Mouse (Mus musculus): ENCODE measurements at regions not wholly inside any gene's neighbourhood (a gene's known extent, or its start where the extent isn't known, plus 50 kb on each side); places are given as distances from the start of the nearest gene placed in this dataset.

DNA sequence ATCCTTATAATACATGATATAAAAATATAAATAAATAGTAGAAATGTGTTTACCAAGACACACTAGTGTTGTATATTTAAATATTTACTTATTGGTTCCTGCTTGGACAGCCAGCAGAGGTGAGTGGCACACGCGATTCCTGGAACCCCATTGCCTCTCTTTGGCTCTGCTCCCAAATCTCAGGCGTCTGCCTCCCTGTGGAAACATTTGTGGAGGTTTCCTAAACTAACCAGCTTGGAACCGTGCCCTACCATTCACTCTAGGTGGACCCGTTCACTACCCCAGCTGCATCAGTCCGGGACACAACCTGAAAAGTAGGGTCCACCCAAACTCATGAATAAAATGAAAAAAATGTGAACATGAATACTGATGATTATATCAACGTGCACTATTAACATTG lies 404.0 kb upstream of the Defb41 start:
- in situ Hi-C loops (cut with MboI, MseI): no loop called here

DNA sequence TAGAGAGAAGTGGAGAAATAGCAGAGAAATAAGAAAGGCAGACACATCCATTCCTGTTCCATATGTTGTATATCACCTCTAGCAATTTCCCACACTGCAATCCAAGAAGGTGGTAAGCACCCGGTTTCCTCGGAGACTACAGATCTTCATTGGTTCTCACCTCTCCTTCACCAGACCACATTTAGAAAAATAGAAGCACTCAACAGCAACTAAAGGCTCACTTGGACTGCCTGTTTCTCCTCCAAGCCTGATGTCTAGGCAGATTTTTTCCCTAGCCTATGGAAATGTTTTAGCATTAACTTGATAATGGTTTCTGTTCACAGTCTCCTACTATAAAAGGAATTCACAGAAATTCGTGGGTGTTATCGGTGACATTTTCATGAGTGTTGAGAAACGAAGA lies 403.3 kb upstream of the Defb41 start:
- in situ Hi-C loops (cut with MboI, MseI): no loop called here

DNA sequence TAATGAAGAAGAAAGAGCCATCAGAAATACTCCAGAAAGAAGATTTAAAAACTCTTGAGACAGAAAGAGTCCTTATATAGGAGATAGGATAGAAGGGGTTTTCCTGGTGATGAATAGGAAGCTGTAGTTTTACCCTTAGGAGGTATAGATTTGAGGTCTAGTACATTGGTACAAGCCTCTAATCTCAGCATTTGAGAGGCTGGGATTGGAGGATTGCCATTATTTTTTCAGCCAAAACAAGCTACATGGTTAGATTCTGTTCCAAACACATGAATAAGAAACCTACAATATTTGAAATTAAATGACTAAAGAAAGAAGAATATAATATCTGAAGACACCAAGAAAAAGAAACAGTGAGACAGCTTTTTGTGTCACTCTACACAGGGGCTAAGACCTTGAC lies 375.9 kb upstream of the Defb41 start:
- in situ Hi-C loops (cut with MboI, MseI): no loop called here

DNA sequence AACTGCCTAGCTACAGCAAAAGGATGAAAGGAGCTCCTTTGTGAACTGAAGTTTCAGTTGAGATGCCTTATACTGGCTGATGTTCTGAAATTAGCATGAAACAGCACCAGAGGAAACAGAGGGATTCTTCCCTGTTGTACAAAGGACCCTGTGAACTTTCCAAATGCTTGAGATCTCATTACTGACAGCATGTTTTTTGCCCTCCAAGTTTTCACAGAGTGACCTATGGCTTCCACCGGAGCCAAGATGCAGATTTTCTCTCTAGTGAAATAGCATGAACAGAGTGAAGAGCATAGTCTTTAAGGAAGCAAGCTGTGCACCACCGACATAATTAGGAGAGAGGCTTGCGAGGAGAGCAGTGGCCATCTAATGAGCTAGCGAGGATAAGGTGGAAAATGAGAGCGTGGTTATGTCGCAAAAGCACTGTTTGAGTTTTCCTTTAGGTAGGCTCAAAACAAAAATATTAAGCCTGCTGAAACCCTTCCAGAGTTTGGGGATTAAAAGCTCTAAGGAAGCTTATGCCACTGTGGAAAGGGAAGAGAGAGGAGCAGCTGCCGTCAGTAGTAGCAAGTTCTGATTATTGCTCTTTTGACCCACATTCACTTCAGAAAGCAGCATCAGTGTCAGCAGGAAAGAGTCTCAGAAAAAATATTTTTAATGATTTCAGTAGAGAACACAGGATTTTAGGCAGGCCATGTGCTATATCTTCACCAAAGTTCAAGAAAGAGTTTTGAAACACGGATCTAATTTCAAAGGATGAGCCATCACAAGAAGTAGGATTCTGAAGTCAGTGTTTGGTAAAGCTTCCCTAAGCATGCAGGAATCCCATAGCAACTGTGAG lies 374.7 kb upstream of the Defb41 start:
- in situ Hi-C loops (cut with MboI, MseI): no loop called here

DNA sequence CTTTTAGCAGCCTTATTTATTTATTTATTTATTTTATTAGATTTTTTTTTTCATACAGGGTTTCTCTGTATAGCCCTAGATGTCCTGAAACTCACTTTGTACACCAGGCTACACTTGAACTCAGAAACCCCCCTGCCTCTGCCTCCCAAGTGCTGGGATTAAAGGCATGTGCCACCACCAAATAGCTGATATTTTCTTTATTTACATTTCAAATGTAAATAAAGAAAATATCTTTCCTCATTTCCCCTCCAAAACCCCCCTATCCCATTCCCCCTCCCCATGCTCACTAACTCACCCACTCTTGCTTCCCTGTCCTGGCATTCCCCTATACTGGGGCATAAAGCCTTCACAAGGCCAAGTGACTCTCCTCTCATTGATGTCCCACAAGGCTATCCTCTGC lies 372.4 kb upstream of the Defb41 start:
- in situ Hi-C loops (cut with MboI, MseI): no loop called here

DNA sequence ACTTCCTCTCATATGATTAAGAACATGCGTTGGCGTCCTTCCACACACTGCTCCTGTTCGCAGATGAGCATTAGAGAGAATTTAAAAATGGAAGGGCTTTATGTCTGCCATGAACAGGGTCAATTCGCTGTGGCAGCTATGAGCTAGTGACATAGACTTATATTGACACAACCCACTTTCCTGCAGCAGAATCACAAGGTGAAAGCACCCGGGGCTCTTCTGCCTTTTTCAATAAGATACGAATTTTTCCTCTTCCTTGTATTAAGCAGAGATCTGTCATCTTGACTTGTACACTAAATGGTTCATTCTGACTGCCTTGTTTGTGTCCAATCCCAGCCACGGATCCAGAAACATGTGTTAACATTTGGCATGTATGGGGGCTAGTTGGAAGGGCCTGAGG lies 345.3 kb upstream of the Defb41 start:
- in situ Hi-C loops (cut with MboI, MseI): no loop called here

DNA sequence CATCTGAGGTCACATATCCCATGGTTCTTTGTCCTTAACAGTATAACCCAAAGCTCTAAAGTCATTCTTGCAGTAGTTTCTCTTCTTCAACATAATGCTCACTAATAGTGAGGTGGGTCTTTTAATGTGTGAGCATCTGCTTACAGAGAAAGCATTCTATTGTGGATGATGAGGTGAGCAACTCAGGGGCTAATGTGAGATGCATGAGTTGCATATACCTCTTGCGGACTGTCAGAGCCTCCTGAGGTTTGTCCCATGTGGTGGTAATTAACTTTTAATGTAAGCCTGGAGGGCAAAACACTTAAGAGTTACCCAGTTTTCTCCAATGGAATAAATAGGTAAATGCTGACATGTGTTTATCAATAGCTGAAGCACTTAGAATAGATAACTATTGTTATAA lies 334.9 kb upstream of the Defb41 start:
- in situ Hi-C loops (cut with MboI, MseI): loop anchor here (10.0 kb wide), 1 partner anchor 265 kb away; no protein-coding TSS in a partner anchor

DNA sequence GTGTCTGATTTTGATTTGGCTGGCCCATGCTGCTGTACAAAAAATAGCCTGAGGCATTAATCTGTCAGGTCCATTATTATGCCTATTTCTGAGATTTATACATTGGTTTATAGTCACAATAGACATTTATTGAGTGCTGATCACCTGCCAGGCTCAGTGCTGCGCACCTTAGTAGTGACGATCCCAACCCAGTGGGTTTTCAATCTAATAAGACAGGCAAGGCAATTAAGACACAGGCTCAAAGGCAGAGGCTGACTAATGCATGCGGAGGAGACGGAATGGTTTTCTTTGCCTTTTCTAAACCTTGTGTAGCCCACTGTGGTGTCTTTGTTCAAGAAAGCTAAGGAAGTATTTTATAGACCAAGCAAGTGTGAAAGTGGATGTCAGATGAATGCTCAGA lies 334.0 kb upstream of the Defb41 start:
- in situ Hi-C loops (cut with MboI, MseI): loop anchor here (10.0 kb wide), 1 partner anchor 264 kb away; no protein-coding TSS in a partner anchor

DNA sequence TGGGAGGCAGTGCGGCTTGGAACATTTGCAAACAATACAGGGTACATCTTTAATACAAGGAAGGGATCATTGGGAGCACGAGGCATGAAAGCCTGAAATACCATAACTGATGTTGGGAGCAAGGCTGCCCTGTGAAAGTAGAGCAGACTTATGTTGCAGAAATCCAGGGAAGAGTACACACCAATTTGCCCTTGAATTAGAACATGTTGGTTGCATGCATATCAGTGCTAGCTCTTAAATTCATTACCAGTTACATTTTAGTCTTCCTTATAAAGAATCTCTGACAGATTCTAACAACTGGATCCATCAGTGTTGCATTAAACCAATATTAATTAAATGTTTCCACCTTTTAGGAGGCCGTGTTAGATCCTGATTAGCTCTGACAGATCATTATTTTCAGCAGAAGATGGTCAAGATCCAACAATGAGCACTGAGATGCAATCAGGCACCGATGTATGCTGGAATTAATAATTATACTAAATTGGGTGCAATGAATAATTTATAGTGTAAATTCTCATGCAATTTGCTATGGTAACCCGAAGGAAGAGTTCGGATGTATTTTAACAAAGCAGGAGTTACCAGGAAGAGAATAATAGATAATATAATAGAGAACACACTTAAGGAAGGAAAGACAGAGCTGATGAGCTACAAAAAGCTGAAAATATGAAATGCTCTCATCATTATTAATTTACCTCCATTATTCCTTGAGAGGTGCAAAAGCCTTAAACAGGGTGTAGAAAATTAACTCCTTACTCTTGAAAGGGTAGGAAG lies 318.6 kb upstream of the Defb41 start:
- in situ Hi-C loops (cut with MboI, MseI): no loop called here

DNA sequence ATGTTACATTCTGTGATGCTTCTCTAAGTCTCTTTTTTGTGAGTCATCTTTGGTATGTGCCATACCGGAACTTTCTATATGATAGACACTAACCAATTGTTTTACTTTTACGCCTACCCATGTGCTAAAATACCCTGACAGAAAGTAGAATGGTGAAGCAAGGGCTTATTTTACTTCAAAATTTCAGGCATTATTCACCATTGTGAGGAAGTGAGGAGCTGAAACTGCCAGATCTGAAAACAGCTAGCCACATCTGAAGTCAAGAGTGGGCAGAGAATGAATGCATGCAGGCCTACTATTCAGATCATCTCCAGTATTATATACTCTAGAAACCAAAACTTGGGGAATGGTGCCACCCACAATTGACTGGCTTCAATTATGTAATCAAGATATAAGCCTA lies 313.7 kb upstream of the Defb41 start:
- in situ Hi-C loops (cut with MboI, MseI): no loop called here

DNA sequence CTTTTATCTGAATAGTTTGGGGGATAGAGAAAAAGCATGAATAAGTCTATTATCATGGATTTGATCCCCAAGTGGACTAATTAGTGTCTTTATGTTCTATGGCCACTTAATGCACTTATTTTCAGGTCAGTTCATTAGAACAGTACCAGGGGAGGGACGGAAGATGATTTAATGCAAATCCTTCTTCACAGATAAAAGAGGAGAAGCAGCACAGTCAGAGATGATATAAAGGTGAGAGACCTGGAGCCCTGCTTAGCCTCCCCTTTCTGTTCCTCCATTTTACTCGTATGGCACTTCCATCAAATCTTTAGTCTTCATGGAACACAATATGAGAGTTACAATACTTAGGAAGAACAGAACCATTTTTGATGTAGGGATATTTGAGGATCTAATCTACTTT lies 302.1 kb upstream of the Defb41 start:
- in situ Hi-C loops (cut with MboI, MseI): no loop called here

DNA sequence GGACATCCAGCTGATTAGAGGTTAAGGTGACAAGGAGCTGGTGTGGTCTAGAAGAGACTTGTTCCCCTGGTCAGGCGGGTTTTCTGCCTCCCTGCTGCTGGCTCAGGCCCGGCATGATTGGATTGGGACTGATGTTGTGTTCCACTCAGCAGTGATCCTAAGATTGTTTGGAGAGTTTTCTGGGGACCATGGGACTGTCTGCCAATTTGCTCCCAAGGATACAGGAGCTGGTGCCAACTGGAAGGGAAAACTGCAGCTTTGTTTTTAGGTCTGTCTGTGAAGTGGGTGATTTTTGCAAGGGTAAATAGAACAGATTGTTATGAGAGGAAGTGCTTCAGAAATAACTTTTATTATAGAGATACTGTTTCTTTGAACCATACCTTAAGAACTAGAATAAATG lies 286.3 kb upstream of the Defb41 start:
- in situ Hi-C loops (cut with MboI, MseI): no loop called here

DNA sequence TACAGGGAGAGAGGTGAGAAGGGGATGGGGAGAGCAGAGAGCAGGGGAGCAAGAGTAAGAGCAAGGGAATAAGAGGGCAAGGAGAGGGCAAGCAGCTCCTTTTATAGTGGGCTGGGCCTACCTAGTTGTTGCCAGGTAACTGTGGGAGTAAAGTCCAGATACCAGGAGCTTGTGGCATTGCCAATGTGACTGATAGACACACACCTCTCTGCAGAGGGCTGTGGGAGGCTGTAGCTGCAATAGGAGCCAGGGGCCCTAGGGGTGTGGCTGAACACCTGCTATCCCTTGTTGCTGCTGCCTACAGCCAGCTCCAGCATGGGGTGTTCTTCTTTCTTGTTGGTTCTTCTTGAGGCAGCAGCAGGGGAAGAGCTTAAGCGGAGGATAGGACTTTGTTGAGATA lies 266.8 kb upstream of the Defb41 start:
- in situ Hi-C loops (cut with MboI, MseI): no loop called here

DNA sequence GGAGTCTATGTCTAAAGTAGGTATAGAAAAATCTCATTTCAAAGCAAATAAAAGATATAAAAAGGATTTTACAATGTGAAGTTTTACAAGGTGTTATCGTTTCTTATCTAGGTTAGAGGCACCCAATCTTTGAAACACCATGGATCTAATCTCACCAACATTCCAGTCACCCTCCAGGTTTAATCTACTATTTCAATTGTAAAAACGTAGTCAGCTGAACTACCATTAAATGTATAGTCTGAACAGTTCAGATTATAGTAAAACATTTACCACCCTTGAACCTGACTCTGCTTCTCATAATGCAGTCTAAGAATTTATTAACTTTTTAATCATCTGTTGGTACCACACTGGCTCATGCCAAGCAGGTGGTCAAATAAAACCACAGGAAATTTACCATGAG lies 259.5 kb upstream of the Defb41 start:
- in situ Hi-C loops (cut with MboI, MseI): no loop called here

DNA sequence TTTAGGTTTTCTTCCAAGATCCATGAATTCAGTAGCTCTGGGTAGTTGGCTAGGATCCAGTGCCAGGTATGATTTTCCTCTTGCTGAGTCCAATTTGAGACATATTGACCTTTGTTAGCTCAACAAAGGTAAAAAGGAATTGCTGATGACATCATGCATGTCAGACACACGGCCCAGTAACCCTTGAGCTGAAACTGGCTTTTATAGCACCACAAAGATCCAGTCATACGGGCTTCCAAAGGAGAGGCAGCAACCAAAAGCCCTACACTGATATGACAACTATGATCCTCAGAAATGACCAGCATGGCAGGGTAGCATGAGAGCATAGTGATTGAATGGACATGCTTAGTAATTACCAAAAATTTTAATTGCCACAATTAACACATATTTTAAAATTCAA lies 258.0 kb upstream of the Defb41 start:
- in situ Hi-C loops (cut with MboI, MseI): no loop called here

DNA sequence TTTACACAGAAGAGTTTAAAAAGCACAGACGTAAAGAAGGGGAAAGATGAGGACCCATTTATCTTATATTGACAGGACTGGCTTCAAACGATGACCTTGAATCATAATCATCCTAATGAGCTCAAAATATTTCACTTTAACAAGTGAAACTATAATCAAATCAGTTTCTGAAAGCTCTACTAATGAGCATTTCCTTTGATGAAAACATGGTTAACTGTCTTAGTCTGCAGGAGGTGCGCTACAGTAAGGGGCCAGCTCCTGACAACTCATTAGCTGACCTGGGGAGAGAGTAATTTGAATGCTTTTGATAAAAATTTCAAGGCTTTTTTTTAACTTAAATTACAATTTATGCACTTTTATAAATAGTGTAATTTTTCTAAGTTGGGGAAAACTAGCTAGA lies 247.8 kb upstream of the Defb41 start:
- in situ Hi-C loops (cut with MboI, MseI): no loop called here

DNA sequence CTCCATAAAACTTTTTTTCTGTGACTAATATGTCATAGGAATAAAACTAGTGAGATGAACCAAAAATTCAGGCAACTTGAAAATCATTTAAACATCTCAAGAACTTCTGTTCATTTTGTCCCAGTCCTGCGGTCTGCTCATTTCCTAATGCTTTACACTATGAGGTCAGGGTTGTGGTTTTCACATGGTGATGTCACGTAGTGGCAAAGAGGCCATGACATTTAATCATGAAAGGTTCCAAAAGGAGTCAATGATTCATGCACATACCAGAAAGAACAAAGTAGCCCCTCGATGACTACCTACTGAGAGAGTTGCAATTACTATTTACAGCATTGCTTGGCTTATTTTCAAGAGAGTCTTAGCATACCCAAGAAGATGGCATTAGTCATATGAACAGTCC lies 233.6 kb upstream of the Defb41 start:
- in situ Hi-C loops (cut with MboI, MseI): no loop called here

DNA sequence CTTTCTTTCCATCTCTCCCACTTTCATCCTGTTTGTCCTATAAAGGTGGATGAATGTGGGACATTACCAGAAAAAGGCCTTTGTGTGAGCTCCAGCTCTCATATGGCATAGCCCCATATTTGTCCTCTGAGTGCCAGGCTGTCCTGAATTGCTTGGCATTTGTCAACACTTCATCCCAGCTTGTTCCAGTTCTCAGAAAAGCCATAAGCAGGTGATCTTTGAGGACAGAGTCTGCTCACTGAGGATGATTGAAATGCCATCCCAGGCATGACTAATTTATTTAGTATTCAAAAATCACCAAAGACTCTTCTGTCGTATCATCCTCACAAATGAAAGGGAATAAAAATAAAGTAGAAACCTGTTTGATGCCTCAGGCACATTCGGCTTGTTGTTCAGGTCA lies 203.6 kb upstream of the Defb41 start:
- in situ Hi-C loops (cut with MboI, MseI): no loop called here

DNA sequence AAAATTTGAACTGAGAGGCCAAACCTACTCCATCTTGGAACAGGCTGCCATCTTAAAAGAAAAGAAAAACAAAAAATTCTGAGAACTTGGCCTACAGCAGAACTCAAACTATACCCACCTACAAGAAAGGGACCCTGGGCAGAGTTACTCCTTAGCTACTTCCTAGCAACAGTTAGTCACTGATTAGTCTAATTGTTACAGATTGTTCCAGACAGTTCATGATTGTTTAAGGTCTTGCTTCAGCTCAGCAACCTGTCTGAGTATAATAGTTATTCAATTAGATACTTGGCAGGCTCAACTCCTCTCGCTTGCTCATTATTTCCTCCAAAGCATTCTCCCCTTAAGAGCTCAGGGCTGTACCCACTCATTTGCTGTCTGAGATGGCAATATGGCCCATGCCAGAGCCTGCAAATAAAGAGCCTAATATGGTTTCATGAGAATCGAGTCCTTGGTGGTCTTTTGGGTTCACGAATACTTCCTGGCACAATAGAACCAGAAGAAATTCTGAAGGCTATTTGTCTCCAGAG lies 200.4 kb upstream of the Defb41 start:
- in situ Hi-C loops (cut with MboI, MseI): no loop called here

DNA sequence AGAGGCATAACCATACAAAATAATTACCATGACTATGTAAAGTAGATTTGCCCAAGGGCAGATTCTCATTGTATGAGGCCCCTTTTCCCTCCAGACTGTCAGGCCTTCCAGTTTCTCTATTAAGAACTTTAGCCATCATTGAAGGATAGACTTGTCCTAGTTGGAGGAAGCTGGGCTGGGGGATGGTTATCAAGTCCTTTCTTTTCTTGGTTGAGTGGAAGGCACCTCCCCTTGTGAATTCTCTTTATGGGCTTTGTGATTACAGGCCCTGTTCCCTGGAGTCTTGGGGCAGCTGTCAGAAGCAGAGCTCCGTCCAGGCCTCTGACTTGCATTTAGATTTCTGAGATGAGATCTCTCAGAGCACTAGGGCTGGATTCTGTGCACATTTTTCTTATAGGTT lies 198.3 kb upstream of the Defb41 start:
- in situ Hi-C loops (cut with MboI, MseI): no loop called here

DNA sequence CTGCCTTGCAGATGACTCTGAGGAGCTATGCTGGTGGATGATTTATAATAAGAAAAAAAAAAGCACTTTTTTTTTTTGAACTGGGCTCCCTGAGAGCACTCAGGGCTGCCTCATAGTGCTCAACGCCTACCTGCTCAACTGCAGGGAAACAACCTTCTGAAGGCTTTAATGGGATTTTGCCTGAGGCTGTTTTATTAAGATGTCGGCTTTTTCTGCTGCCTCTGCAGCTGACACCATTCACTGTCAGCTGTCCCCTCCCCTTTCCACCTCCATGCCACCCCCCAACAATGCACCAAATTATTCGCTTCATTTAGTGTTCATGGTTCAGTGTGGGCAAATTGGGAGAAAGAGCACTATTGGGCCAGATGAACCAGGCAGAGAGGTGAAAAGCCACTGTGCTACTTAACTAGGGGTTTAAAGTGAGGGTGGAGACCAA lies 151.4 kb upstream of the Defb41 start:
- in situ Hi-C loops (cut with MboI, MseI): no loop called here

DNA sequence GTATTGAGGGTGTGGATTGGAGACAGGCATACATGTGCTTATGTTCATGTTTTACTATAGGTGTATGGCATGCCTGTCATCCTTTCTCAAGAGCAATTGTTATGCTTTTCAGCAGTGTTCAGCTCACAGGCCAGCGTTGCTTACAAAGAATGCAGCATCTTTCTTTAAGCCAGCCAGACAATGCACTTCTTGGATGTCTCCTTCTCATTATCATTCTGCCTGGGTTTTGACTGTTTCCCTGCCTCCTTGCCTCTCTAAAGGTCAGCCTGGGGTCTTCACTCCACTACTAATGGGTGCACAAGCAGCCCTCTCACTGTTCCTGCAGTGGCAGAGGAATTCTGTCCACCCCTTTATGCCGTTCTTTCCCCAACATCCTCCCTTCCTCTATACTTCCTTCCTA lies 150.9 kb upstream of the Defb41 start:
- in situ Hi-C loops (cut with MboI, MseI): no loop called here

DNA sequence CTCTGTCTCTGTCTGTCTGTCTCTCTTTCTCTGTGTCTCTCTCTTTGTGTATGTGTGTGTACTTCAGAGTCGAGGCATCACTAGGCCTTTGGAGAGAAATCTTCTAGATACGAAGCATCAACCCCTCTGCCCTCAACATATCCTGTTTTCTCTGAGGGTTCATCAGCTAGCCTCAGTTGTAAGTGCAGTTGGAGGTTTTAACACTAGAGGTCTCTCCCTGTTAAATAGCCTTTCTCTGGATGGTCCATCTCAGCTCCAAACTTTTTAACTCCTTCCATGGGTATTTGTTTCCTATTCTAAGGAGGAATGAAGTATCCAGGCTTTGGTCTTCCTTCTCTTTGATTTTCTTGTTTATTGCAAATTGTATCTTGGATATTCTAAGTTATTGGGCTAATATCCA lies 147.8 kb upstream of the Defb41 start:
- in situ Hi-C loops (cut with MboI, MseI): no loop called here

Measured in regulatory T cell (primary cell).